Comparison of ENCODE assay signal across 11 mouse cellular contexts in genomic region chr10:107274785-107275184, GRCm38 (mm10). TPM values are rescaled to one million over a fixed set of nuclear protein-coding genes. Genes with fewer than 3 reads are reported as not detected.
A peak's percentile ranks its signal among the peaks of the same experiment; 100 is the strongest.
DNase-seq lines count a peak whose midpoint lies in the region; ATAC-seq lines count a peak whose summit lies in the region.
"Had no signal": no experiment of that assay in that cellular context is flagged by ENCODE, and none has a peak within 500 bp of the region (broad histone marks: within the 10 kb centered on the region; RNA-seq: fewer than 3 reads in every experiment).

No protein-coding gene starts in this region.

- peaks cover 32% of the 10 kb centered on the region for H3K27me3 ChIP-seq in kidney, embryonic 15.5 days

- H3K4me2 ChIP-seq in kidney, embryonic 15.5 days = no peak overlapping the region
- H3K4me2 ChIP-seq: heart, embryonic 13.5 days; stomach, embryonic 15.5 days had no signal

- no peak overlapping the region for H3K4me3 ChIP-seq in kidney, embryonic 15.5 days (replicated peaks)
- H3K4me3 ChIP-seq: heart, embryonic 13.5 days; stomach, embryonic 15.5 days had no signal

- H3K27ac ChIP-seq in kidney, embryonic 15.5 days = no peak overlapping the region
- H3K27ac ChIP-seq: heart, embryonic 13.5 days; stomach, embryonic 15.5 days had no signal

- H3K36me3 ChIP-seq in kidney, embryonic 15.5 days = no peaks in the 10 kb centered on the region
- H3K36me3 ChIP-seq: heart, embryonic 13.5 days; stomach, embryonic 15.5 days had no signal

- DNase-seq in kidney, postnatal 10 days = peak; percentile 21
- peak; percentile 12 for DNase-seq in thymus, postnatal 4 days
- DNase-seq in thymus, postnatal 14 days = no peak
- peak; percentile 42 for DNase-seq in retina, postnatal 1 day
- DNase-seq in urinary bladder, postnatal 10 days (ENCODE audit: low spot score) = no peak
- DNase-seq in right cerebral cortex, adult 18-20 months = no peak

- peaks cover 14% of the 10 kb centered on the region; the same call in 1 of the 2 replicates for H3K4me1 ChIP-seq in kidney, embryonic 15.5 days

- WGBS in kidney, embryonic 15.5 days = 58% methylated on average over 3 of the region's 3 CpGs

- ATAC-seq in kidney, embryonic 15.5 days (replicated peaks; ENCODE audit: low FRiP score) = no peak
- peak; percentile 74 for ATAC-seq in common myeloid progenitor, adult 5-6 weeks (replicated peaks; ENCODE audit: low read depth, poor library complexity, severe bottlenecking)
- ATAC-seq: activated CD4-positive, CD25-positive, alpha-beta regulatory T cell, adult 4 months had no signal

- H3K9ac ChIP-seq in kidney, embryonic 15.5 days = no peak overlapping the region
- H3K9ac ChIP-seq: heart, embryonic 13.5 days; stomach, embryonic 15.5 days had no signal

- no peaks in the 10 kb centered on the region for H3K9me3 ChIP-seq in kidney, embryonic 15.5 days (replicated peaks)
- H3K9me3 ChIP-seq: heart, embryonic 13.5 days; stomach, embryonic 15.5 days had no signal

RNA-seq across cellular contexts. Expression of gene Lin7a, which starts 3.3 kb away (rescaled TPM):
- 1.6 and 2.0 TPM in 2 replicates for polyA plus RNA-seq in kidney, embryonic 15.5 days (2015; fragmentation: Nextera tagmentation; extraction: Ambion mirVana)
- total RNA-seq in common myeloid progenitor, adult 5-6 weeks (2017) = not detected in 2 replicates
- polyA plus RNA-seq: activated CD4-positive, CD25-positive, alpha-beta regulatory T cell, adult 4 months had no signal

Comparison
In these comparisons a context has a peak if more than half of its experiments do, and no peak if none do; other contexts are left out.
1. DNase-seq: peak in kidney, postnatal 10 days (single experiment), thymus, postnatal 4 days (single experiment) and retina, postnatal 1 day (single experiment); none in thymus, postnatal 14 days (single experiment), urinary bladder, postnatal 10 days (single experiment) and right cerebral cortex, adult 18-20 months (single experiment).